Mouse (Mus musculus): ENCODE measurements at regions not wholly inside any gene's neighbourhood (a gene's known extent, or its start where the extent isn't known, plus 50 kb on each side); places are given as distances from the start of the nearest gene placed in this dataset.

DNA sequence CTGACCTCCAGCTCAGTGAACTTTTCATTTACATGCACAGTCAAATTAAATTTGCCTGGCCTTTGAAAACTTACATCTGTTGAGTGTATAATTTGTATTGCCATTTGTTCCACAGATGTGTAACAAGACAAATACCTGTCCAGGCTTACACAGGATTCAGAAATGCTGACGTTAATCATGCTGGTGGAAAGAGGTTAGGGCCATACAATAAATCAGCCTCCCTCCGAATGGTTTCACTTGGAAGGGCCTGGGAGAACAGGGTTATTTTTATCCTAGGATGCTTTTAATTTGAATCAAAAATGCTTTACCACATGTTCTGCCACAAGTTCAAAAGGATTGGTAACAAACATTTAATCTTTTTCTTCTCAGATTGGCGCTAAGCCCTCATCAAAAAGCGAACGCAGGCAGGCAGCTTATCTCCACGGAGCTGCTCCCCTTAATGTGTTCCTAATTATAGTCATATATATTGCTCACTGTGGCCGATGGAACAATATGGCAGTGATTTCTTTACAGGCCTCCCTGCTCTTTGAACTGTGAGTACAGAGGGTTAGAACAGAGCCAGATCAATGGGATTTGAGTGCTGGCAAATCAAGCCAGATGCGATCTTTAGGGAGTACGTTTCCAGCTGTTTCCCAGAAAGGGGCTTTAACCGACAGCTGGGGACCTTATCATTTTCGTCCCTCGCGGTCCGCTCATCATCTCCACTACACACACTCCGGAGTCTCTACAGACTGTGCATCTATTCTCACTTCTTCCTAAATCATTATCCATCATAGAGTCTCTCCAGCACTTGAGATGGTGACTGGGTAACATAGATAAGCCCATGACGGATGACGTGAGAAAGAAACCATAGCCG is 313.9 kb downstream of the Ndfip2 start:
- no peak for DNase-seq (ENCODE audit: low spot score)

DNA sequence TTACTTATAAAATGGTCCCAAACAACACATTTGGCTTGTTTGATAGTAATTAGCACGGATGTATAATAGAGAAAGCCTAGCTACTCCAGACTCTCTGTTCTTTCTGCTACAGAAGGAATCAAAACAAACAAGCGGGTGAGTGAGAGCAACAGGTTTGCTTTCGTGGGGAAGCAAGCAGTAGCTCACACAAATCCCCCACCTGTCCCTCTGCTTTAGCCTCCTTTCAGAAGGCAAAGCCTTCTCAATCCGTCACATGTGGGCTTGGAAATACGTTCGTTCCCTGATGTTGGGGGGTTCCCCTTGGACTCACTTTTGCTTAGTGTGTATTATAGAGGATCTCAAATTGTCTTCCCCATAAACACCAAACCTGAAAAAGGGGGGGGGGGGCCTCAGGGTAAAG is 311.8 kb downstream of the Ndfip2 start:
- DNase-seq (ENCODE audit: low spot score), result no peak

DNA sequence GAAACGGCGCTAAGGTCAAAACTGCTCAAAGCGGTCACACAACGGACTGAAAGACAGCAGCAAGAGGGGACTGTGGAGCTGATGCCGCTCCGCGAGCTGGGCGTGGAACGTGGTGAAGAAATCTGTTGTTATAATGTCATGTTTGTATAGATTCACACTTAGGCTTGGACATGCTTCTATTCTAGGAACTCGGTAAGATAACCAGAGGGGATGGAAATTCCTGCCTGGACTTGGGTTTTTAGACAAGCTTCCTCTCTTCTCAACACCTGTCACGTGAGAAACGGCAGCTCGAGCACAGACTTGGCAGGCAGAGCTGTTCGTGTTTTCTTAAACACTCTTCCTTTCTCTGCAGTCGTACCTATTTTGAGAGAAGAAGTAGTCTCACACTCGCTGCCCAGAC is 307.5 kb downstream of the Ndfip2 start:
- no peak for DNase-seq (ENCODE audit: low spot score)

DNA sequence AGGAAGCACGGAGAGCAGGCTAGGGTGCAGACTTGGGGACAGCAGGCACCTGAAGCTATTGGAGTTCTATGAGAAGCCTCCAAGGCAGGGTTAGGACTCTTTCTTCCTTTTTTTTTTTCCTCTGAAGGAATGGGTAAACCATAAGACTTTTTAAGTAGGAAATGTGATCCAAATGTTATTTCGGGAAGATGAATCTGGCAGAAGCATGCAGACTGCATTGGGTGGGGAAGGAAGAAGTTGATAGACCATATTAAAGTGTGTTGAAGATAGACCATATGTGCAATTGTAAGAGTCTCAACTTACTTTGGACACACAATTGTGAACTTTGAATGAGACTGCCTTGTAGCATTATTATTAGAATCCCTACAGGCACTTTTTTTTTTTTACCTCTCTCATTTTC is 304.5 kb downstream of the Ndfip2 start:
- no peak for DNase-seq (ENCODE audit: low spot score)

DNA sequence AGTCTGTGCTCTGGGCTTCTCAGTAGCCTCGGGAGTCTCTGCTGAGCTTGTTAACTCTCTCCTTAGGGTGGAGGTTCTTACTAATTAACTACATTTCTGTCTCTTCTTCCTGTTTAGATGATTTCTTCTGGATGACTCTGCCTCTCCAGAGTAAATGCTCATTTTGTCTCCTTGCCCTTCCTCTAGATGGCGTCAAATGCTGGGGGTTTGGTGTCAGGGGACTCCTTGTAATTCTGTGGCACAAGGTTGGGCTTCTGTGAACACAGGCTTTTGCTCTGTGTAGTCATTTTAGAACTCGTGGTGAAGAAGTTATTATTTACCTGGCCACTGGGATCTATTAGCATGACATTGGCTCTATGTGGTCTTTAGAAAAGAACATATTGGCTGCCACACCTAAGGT is 298.4 kb downstream of the Ndfip2 start:
- DNase-seq (ENCODE audit: low spot score), result no peak

DNA sequence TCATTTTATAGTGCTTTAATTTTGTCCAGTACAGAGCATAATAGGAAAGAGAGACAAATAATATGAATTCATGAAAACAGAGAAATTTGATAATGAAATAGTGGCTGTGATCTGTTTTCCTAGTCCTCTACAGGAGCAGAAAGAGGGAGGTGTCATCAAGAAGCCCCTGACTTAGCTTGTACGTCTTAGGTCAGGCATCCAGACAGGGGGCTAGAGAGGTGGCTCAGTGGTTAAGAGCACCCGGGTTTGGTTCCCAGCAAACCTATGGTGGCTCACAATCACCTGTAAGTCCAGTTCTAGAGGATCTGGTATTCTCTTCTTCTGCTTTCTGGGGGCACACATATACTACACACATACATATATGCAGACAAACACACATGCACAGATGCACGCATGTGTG is 285.7 kb downstream of the Ndfip2 start:
- DNase-seq (ENCODE audit: low spot score), result no peak

DNA sequence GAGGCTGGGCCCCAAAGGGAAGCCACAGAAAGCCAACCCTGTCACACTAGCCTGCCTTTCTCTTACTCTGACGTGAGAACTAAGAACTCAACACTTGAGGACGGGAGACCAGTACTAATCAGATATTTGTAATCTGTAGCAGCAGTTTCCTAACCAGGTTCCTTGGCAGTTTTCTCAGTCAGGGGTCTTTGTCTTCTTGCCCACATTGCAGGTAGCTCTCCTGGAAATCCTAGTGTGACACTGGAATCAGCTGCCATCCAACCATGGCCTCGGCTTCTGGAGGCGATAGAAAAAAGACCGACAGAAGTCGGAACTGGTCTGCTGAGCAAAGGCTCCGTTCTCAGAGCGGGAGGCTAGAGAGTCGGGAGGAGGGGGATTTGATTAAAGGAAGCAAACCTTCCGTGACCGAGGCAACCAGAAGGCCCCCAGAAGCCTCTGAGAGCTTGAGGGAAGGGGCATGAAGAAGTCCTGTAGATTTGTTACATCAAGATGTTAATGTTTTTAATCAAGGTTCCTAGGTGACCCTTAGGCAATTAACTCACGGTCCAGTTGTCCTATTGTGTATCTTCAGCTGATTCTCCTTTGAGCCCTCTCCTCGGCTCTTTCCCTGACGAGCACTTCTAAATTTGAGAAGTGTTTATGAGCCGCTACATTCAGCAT is 284.2 kb downstream of the Ndfip2 start:
- no peak for DNase-seq (ENCODE audit: low spot score)

DNA sequence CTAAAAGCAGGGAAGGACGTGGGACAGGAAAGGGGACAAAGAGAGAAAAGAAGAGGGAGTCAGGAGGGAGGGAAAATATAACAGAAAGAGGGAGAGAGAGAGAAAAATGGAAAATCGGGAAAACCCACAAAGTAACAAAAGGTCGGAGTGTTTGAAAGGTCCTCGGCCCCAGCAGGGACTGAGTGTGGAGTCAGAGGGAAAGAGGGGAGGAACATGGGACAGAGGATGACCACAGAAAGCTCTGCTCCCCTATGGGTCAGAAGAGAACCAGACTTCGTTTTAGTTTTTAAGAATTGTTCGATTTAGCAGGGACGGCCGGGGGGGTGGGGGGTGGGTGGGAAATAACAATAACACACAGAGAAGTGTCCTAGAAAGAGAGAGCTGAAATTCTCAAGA is 283.7 kb downstream of the Ndfip2 start:
- no peak for DNase-seq (ENCODE audit: low spot score)

DNA sequence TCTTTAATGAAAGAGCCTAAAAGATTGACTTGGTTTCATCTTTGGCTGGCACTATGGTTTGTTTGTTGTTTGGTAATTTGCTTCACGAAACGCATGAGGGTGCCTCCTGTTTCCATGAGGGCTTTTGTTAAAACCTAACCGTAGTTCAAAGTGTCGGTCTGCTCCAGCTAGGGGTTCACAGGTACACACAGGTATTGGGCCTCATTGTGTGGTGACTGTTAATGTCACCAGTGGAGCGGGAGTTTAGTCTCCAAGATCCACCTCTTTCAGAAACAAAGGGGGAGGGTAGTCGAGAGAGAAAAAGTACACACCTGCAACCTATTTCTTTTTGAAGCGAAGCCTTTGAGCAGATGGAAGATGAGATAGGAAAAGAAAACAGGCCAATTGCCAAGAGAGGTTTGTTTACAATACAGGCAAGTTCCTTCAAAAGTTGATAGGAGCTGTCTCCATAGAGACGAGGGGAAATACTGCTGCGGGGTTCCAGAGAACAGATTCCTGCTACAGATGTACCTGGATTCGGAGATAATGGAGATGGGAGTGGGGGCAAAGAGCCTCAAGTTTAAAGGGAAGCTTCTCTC is 273.9 kb downstream of the Ndfip2 start:
- DNase-seq (ENCODE audit: low spot score), result no peak

DNA sequence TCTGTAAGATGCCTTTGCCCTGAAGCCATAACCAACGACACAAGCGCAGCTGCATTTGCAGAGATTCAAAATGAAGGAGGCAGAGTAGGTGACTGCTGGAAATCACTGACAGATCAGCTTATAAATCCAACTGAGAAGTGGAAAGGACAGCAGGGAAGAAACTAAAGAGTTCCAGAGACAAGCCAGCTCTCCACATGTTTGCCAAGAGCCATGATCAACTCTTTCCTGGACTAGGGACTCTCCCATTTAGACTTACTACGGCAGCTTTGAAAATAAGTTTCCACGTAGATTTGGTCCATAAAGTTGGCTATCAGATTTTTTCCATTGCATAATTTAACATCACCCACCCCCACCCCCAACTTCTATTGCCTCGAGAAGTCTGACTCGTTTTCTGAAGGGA is 269.7 kb downstream of the Ndfip2 start:
- DNase-seq (ENCODE audit: low spot score), result no peak

DNA sequence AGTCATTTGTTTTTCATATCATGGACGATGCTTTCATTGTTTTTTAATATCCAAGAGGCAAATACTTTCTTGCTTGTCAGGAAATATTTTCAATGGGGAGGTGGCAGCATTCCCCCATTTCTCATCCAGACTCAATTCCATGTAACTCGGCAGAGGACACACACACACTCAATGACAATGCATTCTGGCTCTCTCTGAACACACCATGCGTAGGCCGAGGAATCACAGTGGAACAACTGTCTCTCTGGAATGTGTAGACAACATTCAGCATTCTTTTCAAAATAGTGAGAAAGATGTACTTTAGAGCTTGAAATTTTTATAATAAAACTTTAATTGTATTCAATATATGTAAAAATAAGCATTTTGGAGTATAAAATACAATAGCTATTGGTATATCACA is 265.5 kb downstream of the Ndfip2 start:
- DNase-seq (ENCODE audit: low spot score), result no peak

DNA sequence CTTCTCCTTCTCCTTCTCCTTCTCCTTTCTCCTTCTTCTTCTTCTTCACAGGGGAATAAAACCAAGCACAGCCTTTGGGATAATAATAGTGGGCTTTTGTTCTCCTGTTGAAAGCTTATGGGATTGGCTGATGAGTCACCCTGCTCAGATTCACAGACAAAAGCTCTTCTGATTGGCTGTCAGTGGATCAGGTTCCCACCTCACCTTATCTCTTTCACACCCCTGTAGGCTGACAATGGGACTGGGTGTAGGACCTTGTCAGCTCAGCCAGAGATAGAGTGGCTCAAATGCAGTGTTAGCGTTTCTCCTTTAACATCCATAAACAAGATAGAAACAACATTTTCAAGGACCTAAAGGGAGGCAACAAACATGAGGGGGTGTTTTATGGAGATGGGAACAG is 263.9 kb downstream of the Ndfip2 start:
- no peak for DNase-seq (ENCODE audit: low spot score)

DNA sequence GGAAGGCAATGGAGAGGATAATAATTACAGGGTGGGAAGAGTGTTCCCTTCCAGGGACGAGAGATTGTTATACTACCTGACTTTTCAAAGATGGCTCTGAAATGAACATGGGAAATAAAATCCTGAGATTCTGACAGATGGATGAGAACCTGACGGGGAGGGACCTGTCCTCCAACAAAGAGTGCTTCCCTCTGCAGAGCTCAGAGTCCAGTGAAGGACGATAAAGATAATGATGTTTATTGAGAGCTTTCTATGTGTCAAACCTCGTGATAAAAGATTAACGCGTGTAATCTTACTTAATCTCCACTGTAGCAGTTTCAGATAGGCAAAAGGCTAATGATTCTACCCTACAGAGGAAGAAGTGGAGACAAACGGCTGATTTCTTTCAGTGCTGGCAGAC is 260.3 kb downstream of the Ndfip2 start:
- DNase-seq (ENCODE audit: low spot score), result no peak

DNA sequence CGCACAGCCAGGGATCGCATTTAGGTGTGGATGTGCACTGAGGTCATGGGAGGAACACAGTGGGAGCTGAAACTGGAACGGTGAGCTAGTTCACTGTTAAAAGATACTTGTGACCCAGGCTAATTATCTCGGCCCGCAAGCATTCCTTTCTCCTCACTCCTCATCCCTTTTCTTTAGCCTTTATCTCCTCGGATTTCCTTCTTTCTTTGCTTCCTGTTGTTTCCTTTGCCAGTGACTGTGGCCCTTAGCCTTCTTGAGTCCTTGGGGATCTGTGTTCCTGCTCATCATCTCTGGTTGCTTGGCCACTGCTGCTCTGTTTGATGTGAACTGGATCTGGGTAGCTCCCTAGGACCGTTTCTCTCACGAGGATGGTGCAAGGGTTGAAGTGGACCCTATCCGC is 256.0 kb downstream of the Ndfip2 start:
- DNase-seq (ENCODE audit: low spot score), result no peak

DNA sequence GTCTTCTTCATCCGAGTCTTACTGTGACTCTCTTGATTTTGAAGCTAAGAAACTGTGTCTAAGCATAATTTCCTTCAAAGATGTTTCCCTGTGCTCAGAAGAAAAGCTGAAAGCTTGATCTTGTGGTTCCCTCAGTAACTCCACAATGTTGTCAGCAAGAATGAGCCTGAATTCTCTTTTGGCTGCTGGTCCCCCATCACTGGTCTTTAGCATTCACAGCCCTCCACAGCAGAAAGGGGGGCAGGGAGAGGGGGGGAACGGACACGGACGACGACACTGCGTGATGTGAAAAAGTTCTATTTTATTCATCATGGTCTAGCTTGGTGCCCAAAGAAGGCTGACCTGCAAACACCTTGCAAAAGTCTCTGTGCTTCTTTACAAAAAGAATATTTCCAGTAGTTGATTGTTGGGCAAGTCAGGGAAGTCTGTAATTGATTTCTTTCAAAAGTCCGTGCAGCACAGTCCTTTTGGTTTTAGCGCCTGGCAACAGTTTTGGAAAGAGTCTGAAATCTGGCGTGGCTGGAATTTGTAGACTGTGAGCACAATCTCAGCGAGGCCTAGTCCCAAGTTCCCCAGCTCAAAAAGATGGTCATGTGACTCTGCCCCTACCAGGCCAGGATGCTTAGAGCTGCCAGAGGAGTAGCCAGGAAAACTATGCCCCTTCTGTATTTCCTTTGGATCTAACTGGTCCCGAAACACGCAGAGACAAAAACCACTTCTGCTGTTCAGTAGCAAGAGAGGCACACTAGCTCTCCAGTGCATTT is 254.7 kb downstream of the Ndfip2 start:
- no peak for DNase-seq (ENCODE audit: low spot score)

DNA sequence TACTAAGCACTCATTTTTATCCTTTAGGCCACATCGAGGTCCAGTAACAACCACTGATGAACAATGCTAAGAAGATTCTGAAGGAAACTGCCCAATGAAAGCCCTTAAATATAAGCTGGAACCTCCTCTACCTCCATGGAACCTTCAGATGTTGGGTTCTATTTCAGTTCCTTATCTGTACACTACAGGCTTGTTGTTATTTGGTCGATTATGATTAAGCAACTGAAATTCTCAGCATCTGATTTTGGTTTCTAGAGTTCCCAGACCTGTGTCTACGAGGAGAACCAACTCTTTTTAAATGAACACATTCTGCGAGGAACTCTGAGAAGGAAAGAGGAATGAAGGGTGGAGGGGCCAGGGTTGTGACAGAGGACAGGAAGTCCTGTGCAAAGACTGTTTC is 253.5 kb downstream of the Ndfip2 start:
- no peak for DNase-seq (ENCODE audit: low spot score)

DNA sequence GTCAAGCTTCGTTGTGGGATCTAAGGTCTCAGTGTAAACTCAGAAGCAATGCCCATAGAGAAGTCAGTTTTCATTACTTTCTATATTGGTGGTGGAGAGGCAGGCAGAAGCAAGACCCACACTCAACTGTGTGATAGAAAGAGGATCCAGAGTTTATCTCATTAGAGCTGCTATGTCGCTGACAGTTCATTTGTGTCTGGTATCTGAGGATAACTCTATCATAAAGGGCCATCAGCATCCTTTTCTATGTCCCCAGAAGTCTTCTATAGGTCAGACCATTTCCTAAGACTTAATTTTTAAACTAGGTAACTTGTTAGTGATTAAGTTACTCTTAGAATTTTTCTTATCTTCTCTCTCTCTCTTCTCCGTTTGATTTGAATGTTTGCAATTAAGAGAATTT is 252.8 kb downstream of the Ndfip2 start:
- DNase-seq (ENCODE audit: low spot score), result no peak

DNA sequence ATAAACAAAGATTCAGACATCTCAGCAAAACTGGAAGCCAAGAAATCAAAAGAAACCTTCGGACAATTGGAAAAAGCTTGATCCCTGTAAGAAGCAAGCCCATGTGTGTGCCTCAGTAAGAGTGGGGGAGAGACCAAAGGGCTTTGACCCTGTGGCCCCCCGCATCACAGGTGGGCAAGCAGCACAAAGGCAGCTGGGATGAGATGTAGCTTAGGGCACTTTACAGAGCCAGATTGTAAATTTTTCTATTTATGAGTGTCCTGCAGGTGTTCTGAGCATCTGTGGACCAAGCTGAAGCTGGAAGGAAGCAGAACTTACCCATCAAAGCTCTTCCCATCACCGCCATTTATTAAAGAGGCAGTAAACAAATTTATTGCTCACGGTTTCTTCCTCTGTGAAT is 246.9 kb downstream of the Ndfip2 start:
- DNase-seq (ENCODE audit: low spot score), result no peak

DNA sequence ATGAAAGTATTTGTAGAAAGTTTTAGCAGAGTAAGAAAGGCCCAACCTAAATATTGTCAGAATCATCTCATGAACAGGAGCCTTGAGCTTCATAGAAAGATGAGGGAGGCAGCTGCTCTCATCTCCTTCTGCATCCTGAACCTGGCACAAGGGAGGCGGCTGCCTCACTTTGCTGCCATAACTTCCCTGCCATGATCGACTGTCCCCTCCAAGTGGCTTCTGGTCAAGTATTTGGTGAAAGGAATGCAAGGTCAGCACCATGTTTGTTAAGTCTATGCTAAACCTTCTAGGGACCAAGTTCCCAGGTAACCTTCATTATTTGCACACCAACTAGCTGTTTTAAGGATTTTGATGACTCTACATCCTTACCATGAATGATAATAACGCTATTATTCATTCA is 246.0 kb downstream of the Ndfip2 start:
- no peak for DNase-seq (ENCODE audit: low spot score)

DNA sequence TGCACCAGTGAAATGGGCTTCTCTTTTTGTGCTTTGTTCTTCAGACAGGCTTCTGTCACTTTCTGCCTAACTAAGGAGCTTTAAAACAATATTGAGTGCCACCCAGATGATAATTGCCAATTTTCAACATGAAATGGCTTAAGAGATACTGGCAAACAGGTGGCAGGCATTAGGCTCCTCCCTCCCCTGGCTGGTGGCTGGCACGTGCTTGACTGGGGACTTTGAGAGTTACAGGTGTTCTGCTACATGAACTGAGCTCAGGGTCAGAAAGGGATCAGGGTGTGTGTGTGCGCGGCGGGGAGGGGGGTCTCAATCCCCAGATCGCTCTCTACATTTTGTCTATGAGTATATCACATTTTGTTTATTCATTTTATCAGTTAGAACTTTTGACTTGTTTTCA is 245.4 kb downstream of the Ndfip2 start:
- no peak for DNase-seq (ENCODE audit: low spot score)

DNA sequence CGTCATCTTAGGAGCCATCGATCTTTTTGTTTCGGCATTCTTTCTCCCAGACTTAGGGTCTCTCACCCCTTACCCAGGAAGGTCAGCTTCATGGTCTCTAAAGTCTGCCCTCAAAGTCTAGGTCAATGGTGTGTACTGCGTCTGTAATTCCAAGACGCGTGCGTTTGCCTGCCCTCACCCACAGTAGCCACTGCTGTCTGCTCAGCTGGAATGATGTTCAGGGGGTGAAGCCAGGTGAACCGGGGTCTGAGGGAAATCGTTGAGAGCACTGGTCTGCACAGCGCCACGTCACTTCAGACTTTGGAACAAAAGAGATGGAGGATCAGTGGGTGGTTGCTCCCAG is 244.2 kb downstream of the Ndfip2 start:
- no peak for DNase-seq (ENCODE audit: low spot score)

DNA sequence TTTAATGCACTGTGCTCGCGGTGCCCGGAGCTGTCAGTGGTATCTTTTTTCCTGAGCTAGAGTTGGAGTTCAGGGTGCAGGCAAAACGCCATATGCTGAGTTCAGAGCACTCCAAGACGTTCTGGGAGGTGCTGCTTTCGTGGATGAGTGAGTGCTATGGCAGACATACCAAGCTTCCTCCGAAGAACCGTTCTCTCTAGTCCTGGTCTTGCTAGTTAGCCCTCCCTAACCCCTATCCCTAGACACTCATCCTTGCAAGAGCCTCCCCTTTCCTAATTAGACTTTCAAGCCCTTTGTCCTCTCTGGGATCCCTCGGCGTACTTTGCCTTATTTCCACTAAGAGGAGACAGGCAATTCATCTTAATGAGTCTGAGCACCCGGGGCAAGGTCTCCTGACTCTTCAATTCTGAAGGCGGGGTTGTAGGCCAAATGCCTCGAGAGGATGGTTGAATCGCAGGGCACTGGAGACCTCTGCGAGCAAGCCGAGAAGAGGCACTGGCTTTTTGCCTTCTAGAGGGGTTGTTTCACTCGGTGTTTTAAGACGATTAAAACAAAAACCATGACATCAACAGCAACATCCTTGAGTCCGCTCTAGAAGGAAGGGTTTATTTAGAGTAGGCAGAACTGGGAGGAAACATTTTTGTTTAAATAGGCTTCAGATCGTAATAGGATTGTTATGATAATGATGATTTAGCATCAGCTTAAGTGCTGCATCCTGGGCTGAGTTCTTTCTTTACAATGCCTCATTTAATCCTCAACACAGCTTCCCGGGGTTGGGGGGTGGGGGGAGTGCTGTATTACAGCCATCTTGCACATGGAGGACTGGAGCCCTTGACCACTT is 243.6 kb downstream of the Ndfip2 start:
- DNase-seq (ENCODE audit: low spot score), result no peak

All from layer of hippocampus, adult 9-10 months (tissue).